Mouse (Mus musculus): ENCODE results near the gene Fbln5. TPM values are rescaled to one million over a fixed set of nuclear protein-coding genes. Genes with fewer than 3 reads are reported as not detected.

Gene Fbln5
- total RNA-seq (2021) = 50.9 and 55.6 TPM in 2 replicates
- long read RNA-seq, full-length matches to known transcripts = 67 of 84 reads
- long read RNA-seq, partial matches to known transcripts = 13 of 84 reads
- long read RNA-seq, other reads (novel, unspliced or antisense) = 4 of 84 reads

GRCm38 (mm10) chr12:101818608-101819370 is at the start of gene Fbln5:
TSS of gene Fbln5 (minus strand) at chr12:101819055.
- peak; percentile 42 for DNase-seq

- no peak for DNase-seq
Measured at GRCm38 (mm10) chr12:101862286-101862964, 43.6 kb upstream of the Fbln5 start.

DNA sequence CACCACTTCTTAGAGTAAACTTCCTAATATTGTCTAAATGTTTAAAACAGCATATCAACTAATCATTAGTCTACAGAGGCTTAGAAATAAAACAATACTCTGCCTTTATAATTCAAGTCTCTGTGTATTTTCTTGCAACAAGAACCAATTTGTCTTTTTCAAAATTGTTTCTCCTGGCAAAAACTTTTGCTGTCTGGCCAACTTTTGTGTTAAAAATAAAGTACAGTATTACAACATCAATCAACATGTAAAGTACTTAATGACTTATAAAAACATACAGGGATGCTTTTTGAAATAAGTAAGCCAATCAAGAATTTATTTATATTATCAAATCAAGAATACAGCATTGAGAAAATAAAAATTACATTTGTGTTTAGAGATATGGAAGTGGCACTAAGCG is 41.4 kb upstream of the Fbln5 start:
- DNase-seq = no peak

DNA sequence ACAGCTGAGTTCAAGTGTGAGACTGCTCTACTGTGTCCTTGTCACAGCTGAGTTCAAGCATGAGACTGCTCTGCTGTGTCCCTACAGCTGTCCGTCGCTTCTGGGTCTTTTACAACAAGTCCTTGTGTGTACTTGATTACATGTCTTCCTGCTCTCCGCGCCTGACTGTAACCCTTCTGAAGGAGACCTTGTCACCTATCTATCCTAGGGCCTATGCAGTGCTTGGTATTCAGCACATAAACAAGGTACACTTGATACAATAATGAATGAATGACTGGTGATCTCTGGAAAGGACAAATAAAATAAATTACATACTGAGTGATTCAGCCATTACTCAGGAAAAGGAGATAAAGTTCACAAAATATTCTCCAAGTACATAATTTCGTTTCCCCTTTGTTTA is 39.2 kb upstream of the Fbln5 start:
- DNase-seq = no peak

GRCm38 (mm10) chr12:101854336-101854735 is 35.5 kb upstream of the Fbln5 start:
- DNase-seq = no peak

GRCm38 (mm10) chr12:101851846-101852564 is 33.1 kb upstream of the Fbln5 start:
- DNase-seq = no peak

DNA sequence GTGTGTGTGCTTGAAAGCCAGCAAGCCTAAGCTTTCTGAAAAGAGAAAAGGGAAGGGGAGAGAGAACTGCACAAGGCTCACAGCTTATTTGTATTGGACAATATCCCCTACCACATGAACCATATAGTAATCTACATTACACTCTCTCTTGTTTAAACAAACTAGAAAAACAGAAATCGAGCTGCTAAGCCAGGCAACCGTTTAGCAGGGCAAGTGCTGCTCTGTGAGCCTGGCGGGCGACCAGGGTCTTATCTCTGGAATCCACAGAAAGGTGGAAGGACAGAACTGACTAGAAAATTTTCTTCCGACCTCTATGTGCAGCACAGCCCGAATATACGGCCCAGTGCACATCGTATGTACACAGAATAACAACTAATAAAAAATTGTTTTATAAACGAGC is 32.5 kb upstream of the Fbln5 start:
- DNase-seq = no peak

- DNase-seq = no peak
Measured at GRCm38 (mm10) chr12:101836546-101837274, 17.9 kb upstream of the Fbln5 start.

GRCm38 (mm10) chr12:101834715-101835114 is 15.9 kb upstream of the Fbln5 start:
- DNase-seq = no peak

DNA sequence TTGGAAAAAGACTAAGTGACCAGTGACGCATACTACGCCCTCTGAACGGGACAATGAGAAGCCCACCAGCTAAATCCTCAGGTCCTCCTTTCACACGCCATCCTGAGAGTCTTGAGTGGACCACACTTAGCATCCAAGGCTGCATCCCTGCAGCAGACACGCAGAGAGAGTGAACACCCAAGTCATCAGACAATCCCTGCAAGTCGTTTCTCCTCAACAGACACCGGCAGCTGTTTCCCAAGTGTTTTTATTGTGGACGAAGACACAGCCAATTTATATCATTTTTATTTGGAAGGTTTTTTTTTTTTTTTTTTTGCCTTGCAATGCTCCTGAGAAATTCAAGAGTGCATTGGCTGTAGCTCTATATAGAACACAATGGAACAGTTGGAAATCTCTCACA is 14.9 kb upstream of the Fbln5 start:
- DNase-seq = no peak

GRCm38 (mm10) chr12:101833115-101833506 is 14.3 kb upstream of the Fbln5 start:
- DNase-seq = no peak

GRCm38 (mm10) chr12:101832179-101833114 is 13.6 kb upstream of the Fbln5 start:
- DNase-seq = no peak

DNA sequence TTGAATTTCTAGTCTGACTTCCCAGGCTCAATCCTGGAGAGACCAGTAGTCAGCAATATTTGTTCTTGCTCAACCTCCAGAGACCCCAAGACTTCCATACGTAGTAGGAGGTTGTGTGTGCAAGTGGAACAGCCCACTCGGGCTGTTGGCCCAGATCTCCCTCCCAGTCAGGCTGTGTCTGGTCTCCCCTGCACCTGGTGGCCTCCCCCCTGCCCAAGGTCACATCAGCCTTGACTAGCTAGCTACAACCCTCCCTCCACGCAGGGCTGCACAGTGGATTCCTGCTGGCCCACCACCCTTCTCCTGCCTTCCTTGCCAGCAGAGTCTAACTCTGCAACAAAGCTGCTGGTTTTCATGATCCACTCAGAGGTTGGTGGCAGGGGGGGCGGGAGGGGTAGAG is 12.4 kb upstream of the Fbln5 start:
- DNase-seq = no peak

- no peak for DNase-seq
Measured at GRCm38 (mm10) chr12:101823161-101823560, 4.3 kb upstream of the Fbln5 start.

- DNase-seq = no peak
Measured at GRCm38 (mm10) chr12:101821596-101821995, 2.7 kb upstream of the Fbln5 start.

DNA sequence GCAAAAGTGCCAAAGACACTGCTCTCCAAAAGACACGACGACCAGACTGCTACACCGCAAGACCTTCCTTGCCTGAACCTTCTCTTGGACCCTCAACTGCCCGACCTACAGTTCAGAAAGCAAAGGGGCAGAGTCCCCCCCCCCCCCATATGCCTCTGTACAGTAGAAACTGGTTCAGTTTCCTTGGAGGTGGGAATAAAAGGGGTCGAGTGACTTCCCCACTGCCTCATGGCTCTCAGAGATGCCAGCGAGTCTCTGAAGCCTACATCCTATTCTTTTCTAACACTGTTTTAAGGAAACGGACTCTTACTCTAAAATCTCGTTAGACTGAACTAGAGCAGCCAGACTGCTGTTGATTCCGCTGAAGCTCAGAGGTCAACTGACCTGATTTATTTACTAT is 715 bp upstream of the Fbln5 start:
- DNase-seq = no peak

GRCm38 (mm10) chr12:101818246-101818607 is 628 bp downstream of the Fbln5 start:
- DNase-seq = no peak

GRCm38 (mm10) chr12:101816810-101817209 is 2.0 kb downstream of the Fbln5 start:
- no peak for DNase-seq

GRCm38 (mm10) chr12:101815796-101816195 is 3.1 kb downstream of the Fbln5 start:
- no peak for DNase-seq

GRCm38 (mm10) chr12:101814423-101814822 is 4.4 kb downstream of the Fbln5 start:
- no peak for DNase-seq

- no peak for DNase-seq
Measured at GRCm38 (mm10) chr12:101811181-101811580, 7.7 kb downstream of the Fbln5 start.

Data from adrenal gland, postnatal 25 days (tissue).